Mouse (Mus musculus) left cerebral cortex, adult 18-20 months (tissue): ENCODE data around the gene Spag7. TPM values are rescaled to one million over a fixed set of nuclear protein-coding genes. Genes with fewer than 3 reads are reported as not detected.

ENCODE experiments used
- DNase-seq, 2 experiments: peaks; one replicate each; pipeline ENCODE4 v3.0.0; 2021 to 2022; ENCODE audit warnings: low spot score in 2 of 2, mixed read lengths in 1 of 2
- total RNA-seq, 2 experiments: library from RNA; stranded (reverse); gene quantifications; 2 replicates each; pipeline ENCODE4 v1.2.3; 2021

Spag7 gene
- total RNA-seq, 2 experiments from 2014 or later = 47.5 to 52.8 TPM

DNA sequence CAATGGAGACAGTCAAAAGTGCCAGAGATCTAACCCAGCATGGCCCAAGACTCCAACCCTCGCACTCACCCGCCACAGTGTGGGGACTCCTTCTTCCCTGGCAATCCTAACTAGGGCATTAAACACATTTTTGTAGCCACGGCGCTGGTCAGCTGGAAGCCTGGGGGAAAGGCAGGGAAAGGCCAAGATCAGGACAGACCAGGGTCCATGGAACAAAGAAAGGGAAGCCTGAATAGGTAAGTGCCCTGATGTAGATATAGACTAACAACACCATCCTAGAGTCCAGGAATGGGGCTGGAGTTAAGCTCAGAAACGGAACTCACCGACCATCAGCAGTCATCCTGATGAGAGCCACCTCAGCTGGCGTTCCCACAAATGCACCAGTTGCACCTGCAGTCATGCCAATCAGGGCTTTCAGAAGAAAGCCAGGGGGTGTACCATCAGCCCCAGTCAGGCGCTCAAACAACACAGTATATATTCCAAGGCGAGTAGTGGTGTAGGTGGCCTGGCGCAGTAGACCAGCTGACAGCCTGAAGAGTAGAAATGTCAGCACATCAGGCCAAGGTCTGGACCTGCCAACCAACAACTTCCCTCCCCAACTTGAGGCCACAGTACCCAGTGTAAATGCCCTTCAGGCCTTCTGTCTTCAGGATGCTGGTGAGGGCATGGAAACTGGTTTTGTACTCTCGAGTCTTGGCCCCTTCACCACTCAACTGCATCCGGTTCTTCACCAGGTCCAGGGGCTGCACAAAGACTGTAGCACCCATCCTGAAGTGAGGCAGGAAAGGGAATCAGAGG, 23.6 kb downstream of the Spag7 start:
- no peak for DNase-seq

DNA sequence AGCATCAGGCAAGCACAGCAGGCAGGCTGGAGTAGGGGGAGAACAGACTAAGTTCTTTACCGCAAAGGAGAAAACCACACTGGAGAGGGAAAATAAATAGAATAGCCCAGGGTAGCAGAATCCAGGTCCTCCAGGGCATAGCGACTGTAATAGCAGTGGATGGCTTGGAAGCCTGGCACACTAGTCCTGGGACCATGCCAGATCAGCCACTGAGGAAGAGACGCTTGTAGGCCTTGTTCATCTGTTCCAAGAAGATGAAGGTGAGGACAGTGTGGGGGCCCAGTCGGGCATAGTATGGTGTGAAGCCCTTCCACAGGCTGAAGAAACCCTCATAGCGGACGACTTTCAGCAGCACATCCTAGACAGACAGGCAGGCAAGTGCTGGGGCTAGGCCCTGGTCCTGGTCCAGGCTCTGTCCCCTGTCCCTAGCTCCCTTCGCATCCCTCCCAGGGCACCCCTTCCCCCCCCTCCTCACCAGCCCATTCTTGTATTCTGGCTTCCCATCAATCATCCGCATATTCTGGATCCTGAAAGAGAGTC, 24.6 kb downstream of the Spag7 start:
- no peak for DNase-seq

DNA sequence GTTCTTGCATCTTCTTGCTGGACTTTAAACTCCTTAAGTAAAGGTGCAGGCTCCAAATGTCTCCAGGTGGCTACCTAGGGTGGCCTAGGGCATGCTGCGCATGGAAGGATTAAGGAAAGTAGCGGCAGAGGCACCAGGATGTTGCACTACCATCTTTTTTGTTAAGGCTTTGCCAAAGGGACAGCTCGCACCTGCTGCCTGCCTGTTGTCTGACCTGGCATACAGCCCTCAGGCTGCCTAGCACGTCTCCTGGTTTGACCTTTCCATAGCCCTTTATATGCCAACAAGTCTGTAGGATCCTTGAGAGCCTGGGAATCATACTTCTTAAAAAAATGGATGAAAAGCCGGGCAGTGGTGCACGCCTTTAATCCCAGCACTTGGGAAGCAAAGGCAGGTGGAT, 26.2 kb downstream of the Spag7 start:
- DNase-seq = no peak

DNA sequence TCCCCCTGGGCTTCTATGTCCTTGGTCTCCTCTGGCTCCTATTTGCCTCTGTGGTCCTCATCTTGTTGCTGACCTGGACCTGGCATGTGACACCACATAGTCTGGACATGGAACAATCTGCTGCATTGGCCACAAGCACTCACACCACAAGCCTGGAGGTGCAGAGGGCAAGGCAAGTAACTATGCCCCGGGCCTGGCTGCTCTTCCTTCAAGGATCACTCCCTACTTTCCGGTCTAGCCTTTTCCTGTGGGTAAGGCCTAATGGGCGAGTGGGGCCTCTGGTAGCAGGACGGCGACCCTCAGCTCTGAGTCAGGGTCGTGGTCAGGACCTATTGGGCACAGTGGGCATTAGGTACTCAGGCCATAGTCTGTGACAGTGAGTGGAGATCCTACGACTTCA, 28.0 kb downstream of the Spag7 start:
- no peak for DNase-seq

- no peak for DNase-seq
Observed at GRCm38 (mm10) chr11:70639976-70640375, 29.2 kb downstream of the Spag7 start.

DNA sequence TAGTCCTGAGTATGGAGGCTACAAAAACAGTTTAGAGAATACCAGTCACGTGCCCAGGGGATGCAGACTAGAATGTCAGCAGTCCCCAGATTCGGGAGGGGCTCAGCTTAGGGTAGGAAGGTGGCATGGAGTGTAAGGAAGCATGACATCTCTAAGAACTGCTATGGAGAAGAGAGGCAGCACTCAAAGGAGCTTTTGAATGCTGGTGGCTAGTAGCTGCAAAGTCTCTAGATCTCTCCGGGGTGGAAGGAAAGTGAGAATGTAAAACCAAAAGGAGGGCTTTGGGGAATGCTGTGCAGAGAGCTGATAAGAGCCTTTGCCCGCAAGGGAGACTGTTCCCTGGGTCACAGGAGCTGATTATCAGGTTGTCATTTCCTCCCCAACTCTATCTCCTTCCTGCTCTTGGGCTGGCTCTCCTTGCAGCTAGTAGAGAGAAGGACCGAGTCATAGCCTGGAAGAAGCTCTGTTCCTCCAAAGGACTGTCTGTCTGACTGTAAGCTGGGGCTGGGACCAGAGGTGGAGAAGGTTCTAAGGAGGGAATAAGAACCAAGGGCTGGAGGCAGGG, 30.4 kb downstream of the Spag7 start, which contains the start of gene Gp1ba:
TSS of gene Gp1ba (plus strand) at position 409 of the 565 bp plus-strand sequence.
- DNase-seq = no peak

DNA sequence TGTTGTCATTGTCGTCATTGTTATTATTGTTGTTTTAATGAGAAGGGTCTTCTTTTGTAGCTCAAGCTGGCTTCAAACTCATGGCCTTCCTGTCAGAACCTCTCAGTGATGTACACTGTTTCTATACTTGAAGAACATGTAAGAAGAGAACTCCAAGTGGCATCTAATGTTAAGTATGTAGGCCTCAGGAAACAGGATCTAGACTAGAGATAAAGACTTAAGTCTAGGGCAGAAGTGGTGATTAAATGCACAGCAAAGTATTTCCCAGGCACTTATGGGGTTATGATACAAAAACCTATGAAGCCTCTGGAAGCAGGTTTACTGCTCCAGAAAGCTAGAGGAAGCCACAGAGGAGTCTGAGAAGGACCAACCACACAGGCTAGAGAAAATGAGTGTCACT, 30.9 kb downstream of the Spag7 start:
- no peak for DNase-seq

DNA sequence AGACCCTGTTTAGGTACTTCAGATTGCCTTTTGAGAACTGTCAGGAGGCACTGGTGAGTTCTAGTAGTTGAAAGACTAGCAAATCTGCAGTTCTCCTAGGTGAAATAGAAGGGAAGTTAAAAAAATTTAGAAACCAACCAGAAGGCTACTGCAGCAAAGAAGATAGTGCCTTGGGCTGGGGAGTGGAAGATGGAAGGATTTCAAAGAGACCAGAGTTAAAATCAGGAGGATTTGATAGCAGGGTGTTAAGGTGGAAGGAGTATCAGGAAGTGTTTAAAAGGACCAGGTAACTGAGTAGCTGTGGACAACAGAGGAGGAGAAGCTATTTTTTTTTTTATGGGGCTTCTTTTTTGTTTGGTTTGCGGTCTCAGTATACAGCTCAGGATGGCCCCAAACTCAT, 31.5 kb downstream of the Spag7 start:
- DNase-seq = no peak

DNA sequence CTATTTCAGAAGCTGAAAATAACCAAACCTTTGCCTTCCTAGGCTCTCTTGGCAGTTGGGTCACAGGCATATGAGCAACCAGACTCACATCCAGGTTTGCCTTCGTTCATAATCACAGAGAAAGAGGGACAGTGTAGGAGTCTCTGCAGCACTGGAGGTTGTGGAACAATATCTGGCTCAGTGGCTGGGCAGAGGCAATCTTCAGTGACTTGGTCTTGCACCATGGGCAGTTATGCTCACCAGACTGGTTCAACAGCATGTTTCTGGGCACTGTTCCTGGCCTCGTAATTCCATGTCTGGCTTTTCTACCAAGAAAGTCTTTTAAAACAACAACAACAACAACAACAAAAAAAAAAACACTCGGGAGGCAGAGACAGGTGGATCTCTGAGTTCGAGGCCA, 33.6 kb downstream of the Spag7 start:
- DNase-seq = no peak

DNA sequence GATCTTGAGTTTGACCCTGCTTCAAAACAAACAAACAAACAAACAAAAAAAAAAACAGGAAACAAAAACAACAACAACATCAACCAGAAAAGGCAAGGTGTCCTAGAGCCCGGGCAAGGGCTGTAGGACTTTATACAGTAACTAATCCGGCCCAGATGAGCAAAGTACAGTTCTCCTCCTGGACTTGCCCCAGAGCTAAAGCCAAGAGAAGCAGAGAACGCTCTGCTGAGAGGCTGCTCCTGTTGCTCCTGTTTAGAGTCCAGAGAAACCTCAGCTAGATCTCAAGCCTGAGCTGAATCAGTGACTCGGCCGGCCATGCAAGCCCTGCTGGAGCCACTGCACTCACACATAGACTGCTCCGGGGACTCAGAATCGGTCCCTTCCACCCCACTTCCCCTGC, 39.1 kb downstream of the Spag7 start:
- no peak for DNase-seq

DNA sequence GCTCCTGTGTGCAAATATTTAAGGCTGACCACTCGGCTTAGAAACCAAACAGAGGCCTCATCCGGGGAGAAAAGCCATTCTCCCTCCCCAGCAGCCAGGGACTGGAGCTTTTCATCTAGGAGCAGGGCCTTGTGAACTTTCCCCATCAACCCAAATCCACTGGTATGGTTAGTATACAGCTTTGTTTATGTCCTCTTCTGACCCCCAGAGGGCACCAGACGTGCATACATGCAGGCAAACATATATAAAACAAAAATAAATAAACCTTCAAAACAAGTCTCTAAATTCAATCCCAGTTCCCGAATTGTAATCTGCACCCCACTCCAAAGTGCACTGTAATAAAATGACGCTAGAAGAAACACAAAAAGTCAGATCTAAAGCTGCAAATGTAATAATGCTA, 39.7 kb downstream of the Spag7 start:
- no peak for DNase-seq

GRCm38 (mm10) chr11:70628431-70628830, 40.8 kb downstream of the Spag7 start:
- DNase-seq = no peak

- no peak for DNase-seq
Observed at GRCm38 (mm10) chr11:70626877-70627276, 42.3 kb downstream of the Spag7 start.

GRCm38 (mm10) chr11:70625473-70625872, 43.7 kb downstream of the Spag7 start:
- DNase-seq = no peak

DNA sequence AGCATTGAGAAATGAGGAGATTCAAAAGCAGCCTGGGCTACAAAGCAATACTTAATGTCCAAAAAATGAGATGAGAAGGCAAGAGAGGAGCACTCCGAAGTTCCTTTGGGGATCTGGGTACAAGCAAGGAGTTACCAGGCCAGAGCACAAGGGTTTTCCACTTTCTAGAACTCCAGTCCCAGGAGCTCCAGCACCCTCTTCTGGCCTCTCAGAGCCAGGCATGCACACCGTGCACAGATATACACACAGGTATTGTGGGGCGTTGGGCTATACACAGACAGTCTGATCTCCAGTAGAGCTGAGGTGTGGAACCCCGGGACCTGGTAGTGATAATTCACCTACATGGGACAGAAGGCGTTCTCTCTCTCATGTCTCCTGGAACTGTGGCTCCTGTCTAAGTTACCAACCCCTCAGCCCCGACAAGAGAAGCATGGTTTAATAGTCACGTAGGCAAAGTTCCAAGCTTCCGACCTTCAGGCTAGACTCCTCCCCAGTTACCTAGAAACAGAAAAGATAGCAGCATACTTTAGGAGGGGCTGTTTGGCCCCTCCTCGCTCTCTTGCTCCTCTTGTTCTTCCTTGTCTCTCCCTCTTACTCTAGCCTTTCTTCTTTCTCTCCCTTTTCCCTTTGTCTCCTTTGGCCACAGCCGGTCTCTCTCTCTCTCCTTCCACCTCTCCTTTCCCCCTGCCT, 46.0 kb downstream of the Spag7 start:
- DNase-seq = no peak

GRCm38 (mm10) chr11:70621972-70622814, 47.0 kb downstream of the Spag7 start:
- no peak for DNase-seq

- no peak for DNase-seq
Observed at GRCm38 (mm10) chr11:70619101-70619500, 50.1 kb downstream of the Spag7 start, which contains the start of gene Chrne. Gene Chrne, minus strand, starts transcription at chr11:70619216.

DNA sequence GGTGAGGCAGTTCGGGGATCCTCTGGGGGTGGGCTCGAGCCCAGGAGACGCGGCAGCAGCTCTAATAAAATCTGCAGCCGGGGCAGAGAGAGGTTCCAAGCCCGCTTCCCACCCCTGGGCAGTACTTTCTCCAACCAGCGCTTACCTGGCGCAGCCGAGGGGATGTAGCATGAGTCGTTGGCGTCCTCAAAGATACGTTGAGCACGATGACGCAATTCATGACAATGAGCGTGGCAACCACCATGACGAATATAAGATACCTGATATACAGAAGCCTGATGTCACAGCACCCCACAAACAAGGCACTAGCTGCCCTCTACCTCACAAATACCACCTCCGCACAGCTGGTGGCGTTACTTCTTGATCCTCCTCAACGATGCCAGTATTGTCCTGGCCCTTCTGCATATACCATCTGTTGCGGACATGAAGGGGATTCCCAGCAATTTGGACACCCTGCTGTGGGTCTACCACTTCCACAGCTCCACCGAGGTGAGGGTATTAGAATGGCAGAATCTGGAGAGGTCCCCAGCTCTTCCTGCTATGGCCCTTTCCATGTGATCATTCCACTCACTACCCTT, 53.6 kb downstream of the Spag7 start, which contains the start of gene 4930544D05Rik:
TSS of gene 4930544D05Rik (plus strand) at position 333 of the 578 bp plus-strand sequence.
- no peak for DNase-seq

DNA sequence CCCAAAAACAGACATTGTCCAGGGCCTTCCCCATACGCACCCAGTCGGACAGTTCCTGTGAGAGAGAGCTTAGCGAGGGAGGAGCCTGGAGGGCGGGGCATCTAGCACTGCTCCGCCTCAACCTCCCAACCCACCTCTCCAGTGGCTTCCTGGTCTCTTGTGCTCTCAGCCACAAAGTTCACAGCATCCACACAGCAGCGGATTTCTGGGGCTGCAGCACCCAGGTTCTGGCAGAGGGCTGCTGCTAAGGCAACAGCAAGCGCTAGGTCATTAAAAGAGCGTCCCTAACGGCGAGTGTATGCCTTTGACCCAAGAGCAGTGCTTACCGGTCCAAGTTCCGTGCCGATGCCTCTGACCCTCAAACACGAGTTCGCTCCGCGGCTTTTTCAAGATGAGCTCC, 54.1 kb downstream of the Spag7 start:
- no peak for DNase-seq
